Mouse (Mus musculus): ENCODE results near the gene Meioc. TPM values are rescaled to one million over a fixed set of nuclear protein-coding genes. Genes with fewer than 3 reads are reported as not detected.
A peak's percentile ranks its signal among the peaks of the same experiment; 100 is the strongest.

Meioc gene
- polyA plus RNA-seq (2015; fragmentation: Nextera tagmentation; extraction: Ambion mirVana), result 0.97 and 1.1 TPM in 2 replicates

DNA sequence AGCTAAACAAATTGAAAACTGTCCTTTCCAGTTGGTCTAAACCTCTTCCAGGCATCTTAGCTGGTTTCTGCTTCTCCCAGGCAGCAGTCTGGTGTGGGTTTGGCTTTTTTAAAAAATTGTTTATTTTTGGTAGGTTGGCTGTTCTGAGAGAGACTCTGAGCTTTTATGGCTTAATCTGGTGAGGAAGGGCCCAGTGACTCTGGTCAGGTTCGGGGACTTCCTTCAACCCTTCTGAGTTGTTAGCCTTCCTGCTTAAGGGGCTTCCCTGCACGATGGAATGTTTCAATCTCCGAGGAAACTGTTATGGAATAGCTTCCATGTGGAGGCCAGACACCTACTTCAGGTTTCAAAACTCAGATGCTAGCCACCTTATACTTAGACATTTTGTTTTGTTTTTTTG is at the start of gene Meioc:
Gene Meioc (plus strand): TSS at position 301 of the 400 bp plus-strand sequence.
- Histone ChIP-seq H3K4me2 (replicated peaks) (no peak within 1 kb of the TSS), H3K27me3 (peaks cover 42% of the 10 kb centered on the region), H3K36me3 (no peaks in the 10 kb centered on the region), H3K9me3 (peaks cover 14% of the 10 kb centered on the region), H3K4me1 (no peaks in the 10 kb centered on the region), H3K27ac (no peak within 1 kb of the TSS), H3K9ac (no peak within 1 kb of the TSS), H3K4me3 (no peak within 1 kb of the TSS)
- no peak for ATAC-seq (ENCODE audit: low FRiP score, low read depth)
- WGBS, result 50% methylated on average over 3 of the region's 3 CpGs

DNA sequence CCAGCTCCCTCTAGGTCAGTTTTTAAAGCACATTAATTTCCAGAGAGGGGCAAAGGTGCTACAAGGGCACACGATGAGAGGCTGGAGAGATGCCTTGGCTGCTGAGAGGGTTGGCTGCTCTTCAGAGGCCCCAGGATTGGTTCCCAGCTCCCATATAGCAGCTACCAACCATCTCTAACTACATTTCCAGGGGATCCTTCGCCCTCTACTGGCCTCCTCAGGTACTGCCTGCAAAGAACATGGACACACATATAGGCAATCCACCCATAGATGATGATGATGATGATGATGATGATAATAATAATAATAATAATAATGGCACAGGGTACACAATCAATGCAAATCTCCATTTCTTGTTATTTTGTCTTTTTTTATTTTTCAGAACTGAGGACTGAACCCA is 44.1 kb upstream of the Meioc start:
- Histone ChIP-seq H3K4me2 (replicated peaks) (no peak overlapping the region), H3K27me3 (no peaks in the 10 kb centered on the region), H3K4me1 (peaks cover 18% of the 10 kb centered on the region), H3K9ac (no peak overlapping the region), H3K4me3 (no peak overlapping the region), H3K36me3 (peaks cover 4% of the 10 kb centered on the region), H3K9me3 (peaks cover 8% of the 10 kb centered on the region), H3K27ac (no peak overlapping the region)
- ATAC-seq (ENCODE audit: low FRiP score, low read depth), result no peak
- WGBS, result 62% methylated on average over 2 of the region's 2 CpGs

DNA sequence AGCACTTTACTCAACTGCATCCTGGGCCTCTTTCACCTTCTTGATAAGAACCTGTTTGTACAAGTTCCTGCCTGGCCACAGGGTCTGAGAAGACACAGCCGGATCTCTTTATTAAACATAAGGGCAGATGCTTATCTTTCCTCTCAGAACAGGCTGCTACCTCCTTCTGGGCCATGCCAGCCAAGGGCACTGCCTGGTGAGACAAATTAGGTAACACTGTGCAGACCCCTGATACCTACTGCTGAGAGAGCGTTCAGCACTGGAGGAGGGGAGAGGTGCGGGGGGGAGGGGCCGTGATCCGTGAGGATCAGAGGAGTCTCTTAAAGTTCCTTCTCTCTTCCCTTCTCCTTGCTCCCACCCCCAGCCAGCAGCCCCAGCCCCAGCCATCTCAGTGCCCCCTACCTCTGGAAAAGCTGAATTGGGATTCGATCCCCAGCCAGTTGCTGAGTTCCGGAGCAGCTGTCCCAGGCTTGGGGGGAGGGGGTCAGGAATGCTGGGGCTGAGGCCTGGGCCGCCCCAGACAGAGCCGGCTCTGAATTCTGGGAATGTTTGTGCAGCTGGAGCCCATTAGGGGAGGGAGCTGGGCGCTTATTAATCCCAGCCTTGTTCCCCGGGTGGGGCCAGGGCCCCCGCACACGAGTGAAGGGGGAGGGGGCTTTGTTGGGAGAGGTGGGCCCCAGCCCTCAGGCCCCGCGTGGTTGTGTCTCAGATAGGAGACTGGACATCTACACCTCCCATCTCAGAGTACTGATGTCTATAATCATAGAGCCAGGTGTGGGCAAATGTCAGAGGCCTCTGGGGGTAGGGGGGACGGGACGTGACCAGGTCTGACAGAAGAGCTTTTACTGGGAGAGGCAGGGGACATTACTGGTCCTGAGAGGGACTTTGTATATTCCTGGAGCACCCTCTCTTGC is 39.4 kb upstream of the Meioc start:
- Histone ChIP-seq H3K4me2 (replicated peaks) (peak overlapping the region; percentile 57), H3K4me1 (peaks cover 56% of the 10 kb centered on the region), H3K27me3 (no peaks in the 10 kb centered on the region), H3K27ac (peak overlapping the region; percentile 89), H3K9me3 (peaks cover 8% of the 10 kb centered on the region), H3K36me3 (peaks cover 4% of the 10 kb centered on the region), H3K9ac (peak overlapping the region; percentile 57; the same call in 1 of the 2 replicates), H3K4me3 (peak overlapping the region; percentile 29)
- 6% methylated on average over 17 of the region's 17 CpGs for WGBS
- ATAC-seq (ENCODE audit: low FRiP score, low read depth), result peak; percentile 95

DNA sequence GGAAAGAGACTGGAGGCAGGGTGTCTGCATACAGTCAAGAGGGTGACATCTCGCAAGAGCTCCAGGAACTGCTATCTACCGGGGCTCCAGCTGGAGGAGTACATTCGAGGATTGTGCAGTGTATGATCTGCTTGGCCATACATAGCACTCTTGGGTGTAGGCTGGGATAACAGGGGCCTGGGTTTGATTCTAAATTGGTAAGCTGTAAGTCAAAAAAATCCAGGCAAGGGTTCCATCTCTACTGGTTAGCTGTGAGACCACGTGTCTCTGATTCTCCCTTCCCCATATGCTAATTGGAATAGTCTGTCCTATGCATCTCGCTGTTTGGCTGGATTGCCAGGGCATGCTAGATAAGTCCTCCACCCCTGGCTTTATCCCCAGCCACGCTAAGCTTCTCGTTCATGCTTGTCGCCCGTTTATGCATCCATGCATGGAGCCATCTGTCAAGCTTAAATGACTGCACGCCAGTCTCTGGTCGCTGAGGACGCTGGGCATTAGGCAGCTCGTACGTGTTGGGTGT is 38.6 kb upstream of the Meioc start:
- 22% methylated on average over 14 of the region's 14 CpGs for WGBS
- ATAC-seq (ENCODE audit: low FRiP score, low read depth), result peak; percentile 12; the same call in 1 of the 2 replicates
- no peak overlapping the region for H3K9ac ChIP-seq
- no peaks in the 10 kb centered on the region for H3K27me3 ChIP-seq
- H3K4me1 ChIP-seq, result peaks cover 64% of the 10 kb centered on the region
- no peaks in the 10 kb centered on the region for H3K36me3 ChIP-seq
- H3K4me3 ChIP-seq, result no peak overlapping the region
- peak overlapping the region; percentile 89 for H3K27ac ChIP-seq
- peak overlapping the region; percentile 57 for H3K4me2 ChIP-seq (replicated peaks)
- no peaks in the 10 kb centered on the region for H3K9me3 ChIP-seq

DNA sequence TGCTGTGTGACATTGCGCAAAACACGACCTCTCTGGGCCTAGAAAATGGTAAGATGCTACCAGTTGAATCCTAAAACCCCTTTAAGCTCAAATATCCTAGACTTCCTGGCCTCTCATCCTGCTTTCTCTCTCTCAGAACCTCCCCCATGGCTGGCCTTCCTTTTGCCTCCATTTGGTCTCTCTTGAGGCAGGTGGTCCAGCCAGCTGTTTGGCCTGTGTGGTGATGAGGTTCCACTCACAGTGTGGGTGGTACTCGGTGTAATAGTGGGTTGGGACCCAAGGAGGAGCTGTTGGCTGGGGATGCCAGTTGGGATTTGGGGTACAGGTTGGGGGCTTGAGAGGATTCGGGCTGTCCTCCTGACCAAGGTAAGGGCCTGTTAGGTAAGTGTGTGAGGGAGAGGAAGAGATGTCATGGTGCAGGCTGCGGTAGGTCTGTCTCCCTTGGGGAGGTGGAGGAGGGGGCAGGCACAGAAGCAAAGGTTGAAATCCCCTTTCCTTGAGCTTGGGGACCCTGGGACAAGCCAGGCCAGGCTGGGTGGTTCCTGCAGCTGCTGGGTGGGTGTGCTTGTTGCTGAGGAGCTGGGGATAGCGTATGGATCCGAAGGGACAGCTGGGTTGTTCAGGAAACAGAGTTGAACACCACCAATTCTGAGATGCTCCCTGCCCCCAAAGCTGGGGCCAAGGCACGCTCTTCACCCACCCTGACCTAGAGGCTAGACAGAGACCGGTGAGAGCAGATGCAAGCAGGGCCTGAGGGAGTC is 36.2 kb upstream of the Meioc start:
- no peak for ATAC-seq (ENCODE audit: low FRiP score, low read depth)
- 77% methylated on average over 9 of the region's 9 CpGs for WGBS
- H3K9me3 ChIP-seq, result no peaks in the 10 kb centered on the region
- no peak overlapping the region for H3K27ac ChIP-seq
- H3K4me3 ChIP-seq, result no peak overlapping the region
- no peak overlapping the region for H3K4me2 ChIP-seq (replicated peaks)
- no peaks in the 10 kb centered on the region for H3K36me3 ChIP-seq
- H3K9ac ChIP-seq, result no peak overlapping the region; the same call in 1 of the 2 replicates
- H3K27me3 ChIP-seq, result no peaks in the 10 kb centered on the region
- H3K4me1 ChIP-seq, result peaks cover 88% of the 10 kb centered on the region

DNA sequence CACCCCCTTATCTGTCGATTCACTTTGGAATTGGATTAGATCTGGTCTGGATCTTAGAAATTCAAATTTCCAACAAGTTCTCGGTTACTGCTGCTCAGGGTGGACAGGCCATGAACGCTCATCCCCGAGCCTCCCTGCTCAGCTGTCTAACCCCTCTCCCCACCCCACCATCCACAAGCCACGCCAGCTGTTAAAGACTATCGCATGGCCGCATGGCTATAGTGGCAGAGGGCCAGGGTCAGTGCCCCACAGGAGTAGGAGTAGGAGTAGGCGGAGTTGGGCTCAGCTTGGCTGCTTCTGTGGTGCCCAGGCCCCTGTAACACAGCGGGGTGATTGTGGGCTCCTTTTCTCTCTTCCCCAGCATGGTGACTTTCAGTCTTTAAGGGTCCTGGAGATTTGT is 35.0 kb upstream of the Meioc start:
- Histone ChIP-seq H3K27ac (no peak overlapping the region), H3K9ac (no peak overlapping the region), H3K36me3 (no peaks in the 10 kb centered on the region), H3K4me2 (replicated peaks) (no peak overlapping the region), H3K4me3 (no peak overlapping the region), H3K4me1 (peaks cover 91% of the 10 kb centered on the region), H3K27me3 (no peaks in the 10 kb centered on the region), H3K9me3 (no peaks in the 10 kb centered on the region)
- WGBS, result 60% methylated on average over 9 of the region's 9 CpGs
- ATAC-seq (ENCODE audit: low FRiP score, low read depth), result no peak

DNA sequence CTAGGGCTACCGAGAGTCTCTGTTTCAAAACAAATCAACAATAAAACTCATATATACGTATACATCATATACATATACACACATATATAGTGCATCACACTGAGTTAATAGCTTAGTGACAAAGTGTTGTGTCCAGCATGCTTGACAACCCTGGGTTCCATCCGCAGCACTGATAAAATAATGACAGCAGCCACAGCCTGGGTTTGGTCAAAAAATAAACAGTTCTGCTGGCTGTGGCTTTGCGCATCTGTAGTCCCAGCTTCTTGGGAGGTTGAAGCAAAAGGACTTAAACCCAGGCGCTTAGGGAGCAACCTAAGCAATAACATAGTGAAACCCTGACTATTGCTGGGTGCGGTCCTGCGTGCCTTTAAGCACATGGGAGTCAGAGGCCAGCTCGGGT is 34.1 kb upstream of the Meioc start:
- Histone ChIP-seq H3K4me2 (replicated peaks) (no peak overlapping the region), H3K4me1 (peaks cover 87% of the 10 kb centered on the region), H3K4me3 (no peak overlapping the region), H3K27me3 (no peaks in the 10 kb centered on the region), H3K36me3 (no peaks in the 10 kb centered on the region), H3K9me3 (no peaks in the 10 kb centered on the region), H3K9ac (no peak overlapping the region), H3K27ac (no peak overlapping the region)
- no peak for ATAC-seq (ENCODE audit: low FRiP score, low read depth)
- 55% methylated on average over 8 of the region's 8 CpGs for WGBS

DNA sequence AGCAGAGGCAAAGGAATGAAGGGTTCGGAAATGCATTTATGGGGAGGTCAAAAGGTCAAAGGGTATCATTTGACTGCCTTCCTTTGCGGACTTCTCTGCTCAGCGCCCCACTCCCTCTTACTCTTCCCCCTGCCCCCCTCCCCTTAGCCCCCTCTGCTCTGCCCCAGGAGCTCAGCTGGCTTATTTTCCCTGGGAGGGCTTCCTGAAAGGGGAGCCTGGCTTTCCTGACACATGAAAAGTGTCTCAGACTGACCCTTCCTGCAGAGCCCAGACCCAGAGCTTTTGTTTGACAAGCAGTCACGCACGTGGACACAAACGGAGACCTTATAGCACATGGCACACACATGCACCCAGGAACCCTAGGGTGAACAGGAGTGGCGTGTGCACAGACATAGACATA is 32.8 kb upstream of the Meioc start:
- Histone ChIP-seq H3K27me3 (no peaks in the 10 kb centered on the region), H3K27ac (peak overlapping the region; percentile 74), H3K9me3 (no peaks in the 10 kb centered on the region), H3K36me3 (no peaks in the 10 kb centered on the region), H3K4me2 (replicated peaks) (peak overlapping the region; percentile 26; the same call in 1 of the 2 replicates), H3K4me3 (no peak overlapping the region), H3K4me1 (peaks cover 73% of the 10 kb centered on the region), H3K9ac (no peak overlapping the region)
- 0 out of 2 replicates have a peak, but pooled peaks have one; percentile 4 for ATAC-seq (ENCODE audit: low FRiP score, low read depth)
- 17% methylated on average over 7 of the region's 7 CpGs for WGBS

DNA sequence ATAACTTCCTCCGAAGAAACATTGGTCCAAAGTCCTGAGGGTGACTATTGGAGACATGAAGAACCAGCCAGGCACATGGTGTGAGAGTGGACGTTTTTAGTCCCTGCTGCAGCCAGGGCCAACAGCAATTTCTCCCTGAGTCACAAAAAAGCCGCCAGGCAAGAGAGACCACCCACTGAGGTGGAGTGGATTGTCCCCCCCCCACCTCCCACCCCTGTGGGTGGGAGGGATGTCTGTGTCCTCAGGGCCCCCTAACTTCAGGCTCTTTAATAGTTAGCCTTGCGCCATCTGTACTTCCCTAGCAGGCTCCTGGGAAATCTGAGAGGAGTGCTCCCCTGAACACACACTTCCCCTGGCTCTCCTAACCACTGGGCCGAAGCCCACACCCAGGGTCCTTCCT is 32.3 kb upstream of the Meioc start:
- Histone ChIP-seq H3K9ac (no peak overlapping the region), H3K9me3 (no peaks in the 10 kb centered on the region), H3K27ac (peak overlapping the region; percentile 74), H3K4me3 (no peak overlapping the region), H3K4me2 (replicated peaks) (peak overlapping the region; percentile 26), H3K4me1 (peaks cover 73% of the 10 kb centered on the region), H3K27me3 (no peaks in the 10 kb centered on the region), H3K36me3 (no peaks in the 10 kb centered on the region)
- WGBS, result 17% methylated on average over 5 of the region's 5 CpGs
- ATAC-seq (ENCODE audit: low FRiP score, low read depth), result no peak

DNA sequence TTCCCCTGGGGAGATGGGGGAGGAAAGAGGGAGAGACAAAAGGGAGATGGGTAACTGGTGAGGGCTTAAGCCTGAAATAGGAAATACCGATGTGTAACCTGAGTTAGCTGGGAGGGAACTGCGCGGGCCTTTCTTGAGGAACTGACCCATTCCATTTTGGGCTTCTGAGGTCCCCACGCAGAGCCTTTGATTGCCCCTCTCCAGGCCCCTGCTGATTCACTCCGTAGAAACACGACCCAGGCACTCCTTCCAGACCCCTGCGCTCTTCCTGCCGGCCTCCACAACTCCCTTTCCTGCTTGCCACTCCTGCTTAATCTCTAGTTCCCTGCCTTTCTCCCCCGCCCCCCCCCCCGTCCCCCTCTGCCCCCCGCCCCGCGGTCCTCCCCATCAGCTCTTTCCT is 30.8 kb upstream of the Meioc start:
- peak overlapping the region; percentile 84; the same call in 1 of the 2 replicates for H3K27ac ChIP-seq
- WGBS, result 3% methylated on average over 11 of the region's 13 CpGs
- no peaks in the 10 kb centered on the region for H3K27me3 ChIP-seq
- H3K36me3 ChIP-seq, result no peaks in the 10 kb centered on the region
- no peak overlapping the region for H3K9ac ChIP-seq
- peaks cover 70% of the 10 kb centered on the region for H3K4me1 ChIP-seq
- no peaks in the 10 kb centered on the region for H3K9me3 ChIP-seq
- H3K4me2 ChIP-seq (replicated peaks), result peak overlapping the region; percentile 55
- no peak overlapping the region; the same call in 1 of the 2 replicates for H3K4me3 ChIP-seq
- ATAC-seq (ENCODE audit: low FRiP score, low read depth), result no peak

DNA sequence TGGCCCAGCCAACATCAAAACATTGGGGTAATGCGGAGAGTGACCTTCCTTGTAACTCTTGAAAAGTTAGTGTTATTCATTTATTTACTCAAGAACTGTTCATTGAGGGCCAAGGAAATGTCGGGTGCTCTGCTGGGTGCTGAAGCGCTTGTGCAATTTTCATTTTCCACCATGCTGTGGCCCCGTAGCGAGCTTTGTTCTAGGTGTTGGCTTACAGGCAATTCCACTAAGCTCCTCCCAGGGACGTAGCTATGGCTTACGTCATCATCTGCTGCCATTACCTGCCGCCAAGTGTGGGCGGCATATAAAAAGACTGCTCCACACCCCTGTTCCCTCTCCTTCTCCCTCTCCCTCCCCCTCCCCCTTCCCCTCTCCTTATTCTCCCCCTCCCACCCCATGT is 30.1 kb upstream of the Meioc start:
- peaks cover 70% of the 10 kb centered on the region for H3K4me1 ChIP-seq

DNA sequence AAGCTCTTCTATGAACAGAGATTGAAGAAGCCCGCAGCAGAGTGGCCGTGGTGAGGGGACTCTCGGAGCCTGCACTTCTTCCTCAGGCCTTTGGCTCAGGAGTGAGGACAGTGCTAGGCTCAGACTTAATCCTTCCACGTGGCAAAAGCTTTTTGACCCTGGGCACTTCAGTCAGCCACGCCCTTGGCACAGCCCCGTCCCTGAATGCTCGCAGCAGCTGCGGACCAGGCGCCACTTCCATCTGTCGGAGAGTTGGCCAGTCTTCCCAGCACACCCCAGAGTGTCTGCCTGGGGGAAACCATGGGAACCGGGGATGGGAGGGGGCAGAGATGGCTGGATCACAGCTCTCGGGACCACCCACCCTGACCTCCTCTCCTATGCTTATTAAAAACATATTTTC is 26.6 kb upstream of the Meioc start:
- Histone ChIP-seq H3K9me3 (no peaks in the 10 kb centered on the region), H3K36me3 (no peaks in the 10 kb centered on the region), H3K4me3 (no peak overlapping the region), H3K4me1 (peaks cover 51% of the 10 kb centered on the region), H3K4me2 (replicated peaks) (no peak overlapping the region), H3K9ac (no peak overlapping the region), H3K27ac (no peak overlapping the region), H3K27me3 (no peaks in the 10 kb centered on the region)
- 26% methylated on average over 12 of the region's 12 CpGs for WGBS
- ATAC-seq (ENCODE audit: low FRiP score, low read depth), result peak; percentile 60; the same call in 1 of the 2 replicates

More for the DNA sequence above, 30.1 kb upstream of the Meioc start:
- Histone ChIP-seq H3K27ac (peak overlapping the region; percentile 84), H3K4me3 (peak overlapping the region; percentile 21; the same call in 1 of the 2 replicates), H3K9me3 (no peaks in the 10 kb centered on the region), H3K4me2 (replicated peaks) (peak overlapping the region; percentile 55), H3K9ac (peak overlapping the region; percentile 43; the same call in 1 of the 2 replicates), H3K36me3 (no peaks in the 10 kb centered on the region), H3K27me3 (no peaks in the 10 kb centered on the region)
- ATAC-seq (ENCODE audit: low FRiP score, low read depth), result no peak
- 19% methylated on average over 9 of the region's 9 CpGs for WGBS

Data from limb, embryonic 13.5 days (tissue).